Mouse (Mus musculus): ENCODE measurements around the gene Trpm5.

- no peak for TF ChIP-seq POLR2A (IDR thresholded peaks at IDR 0.05; ENCODE audit: low read depth, low read length)
- TF ChIP-seq CTCF (conservative IDR thresholded peaks at IDR 0.05; ENCODE audit: insufficient read depth, insufficient read length, low read depth, low read length): no peak
Observed at GRCm38 (mm10) chr7:143075394-143075793, 19.0 kb downstream of the Trpm5 start.

Measured in kidney, adult 2 months (tissue).